Mouse (Mus musculus) ES-E14 (cell line): ENCODE results near the gene Lcn2.

Source experiments
- HCFC1 ChIP-seq: IDR thresholded peaks from 2 replicates; pipeline ENCODE4 v1.6.1; 2012; ENCODE audit warnings: low read length, inconsistent platforms, borderline replicate concordance; ENCODE audit not compliant: insufficient read depth
- MAFK ChIP-seq: IDR thresholded peaks from 2 replicates; pipeline ENCODE4 v1.6.1; 2014; ENCODE audit warnings: mild to moderate bottlenecking, low read depth, low read length, inconsistent platforms; ENCODE audit not compliant: insufficient read depth

DNA sequence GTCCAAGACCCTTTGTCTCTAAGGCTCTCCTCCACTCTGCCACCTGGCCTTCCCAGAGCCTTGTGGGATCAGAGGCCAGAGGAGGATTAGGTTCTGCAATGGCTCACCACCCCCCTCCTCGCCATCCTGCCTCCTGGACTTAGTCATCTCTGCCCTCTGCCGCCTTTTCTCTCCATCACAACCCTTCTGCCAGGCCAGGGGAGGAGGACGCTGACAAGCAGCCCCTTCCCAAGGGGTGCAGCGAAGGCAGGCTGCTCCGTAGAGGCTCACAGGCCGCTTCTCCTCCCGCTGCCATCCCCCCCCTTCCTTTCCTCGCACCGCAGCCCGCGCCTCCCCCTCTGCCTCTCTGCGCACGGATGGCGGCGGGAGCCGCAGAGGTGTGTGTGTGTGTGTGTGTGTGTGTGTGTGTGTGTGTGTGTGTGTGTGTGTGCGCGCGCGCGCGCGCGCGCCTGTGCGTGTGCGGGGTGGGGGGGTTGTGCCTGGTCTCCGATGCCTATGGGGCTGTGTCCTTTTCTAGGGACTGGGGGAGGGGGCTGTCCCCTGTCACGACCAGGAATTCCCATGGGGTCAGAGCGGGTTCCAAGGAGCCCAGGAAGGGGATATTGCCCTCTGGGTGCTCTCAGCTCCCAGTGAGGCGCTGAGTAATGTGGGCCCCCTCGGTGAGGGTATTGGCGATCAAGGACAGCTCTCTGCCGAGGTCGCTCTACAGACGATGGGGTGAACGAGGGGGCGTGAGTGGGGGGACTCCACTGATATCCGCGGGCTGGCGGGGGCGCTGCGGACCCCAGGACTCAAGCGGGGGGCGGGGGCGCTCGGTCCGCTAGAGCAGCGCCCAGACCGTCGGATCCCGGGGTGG lies 35.7 kb downstream of the Lcn2 start, which contains the start of gene Ciz1:
- no peak for TF ChIP-seq MAFK
- no peak for TF ChIP-seq HCFC1
